Mouse (Mus musculus) midbrain, embryonic 12.5 days (tissue): ENCODE measurements around the gene Cav3. TPM values are rescaled to one million over a fixed set of nuclear protein-coding genes. Genes with fewer than 3 reads are reported as not detected.

Experiments
- ATAC-seq: fragments of 200-750 bp; cut with Nextera tagmentation; 2 replicates; pipeline ENCODE4 v1.8.0; 2017; ENCODE audit warnings: low read depth, moderate TSS enrichment, moderate library complexity; ENCODE audit not compliant: low FRiP score
- H3K27ac ChIP-seq: fragments of 300-500 bp; sonication (generic); replicated peaks from 2 replicates; pipeline ENCODE4 v1.5.1; 2016; ENCODE audit warnings: mild to moderate bottlenecking
- H3K27me3 ChIP-seq: fragments of 300-500 bp; sonication (generic); 2 replicates; pipeline ENCODE4 v1.6.1; 2016; ENCODE audit warnings: mild to moderate bottlenecking
- H3K36me3 ChIP-seq: fragments of 300-500 bp; sonication (generic); 2 replicates; pipeline ENCODE4 v1.6.1; 2016
- H3K4me1 ChIP-seq: fragments of 300-500 bp; sonication (generic); 2 replicates; pipeline ENCODE4 v1.6.1; 2016
- H3K4me2 ChIP-seq: fragments of 300-500 bp; sonication (generic); replicated peaks from 2 replicates; pipeline ENCODE4 v1.6.1; 2016; ENCODE audit warnings: mild to moderate bottlenecking, moderate library complexity
- H3K4me3 ChIP-seq: fragments of 300-500 bp; sonication (generic); 2 replicates; pipeline ENCODE4 v1.5.1; 2016; ENCODE audit warnings: mild to moderate bottlenecking
- H3K9ac ChIP-seq: fragments of 300-500 bp; sonication (generic); replicated peaks from 2 replicates; pipeline ENCODE4 v1.6.1; 2016; ENCODE audit warnings: mild to moderate bottlenecking, moderate library complexity
- H3K9me3 ChIP-seq: fragments of 300-500 bp; sonication (generic); 2 replicates; pipeline ENCODE4 v1.6.1; 2016; ENCODE audit warnings: mild to moderate bottlenecking
- WGBS: fragments of 180-500 bp; shearing (Covaris S2); methylation state at CpG from one replicate; pipeline ENCODE4 v1.1.7; 2016; 5-methylcytosine and 5-hydroxymethylcytosine counted together
- polyA plus RNA-seq: library from polyadenylated mRNA; unstranded; fragments of >200 nt; fragmentation: Nextera tagmentation; extraction: Ambion mirVana; gene quantifications from 2 replicates; pipeline ENCODE4 v1.2.1, GENCODE M21; 2016

The Cav3 gene
- not detected in 2 replicates for polyA plus RNA-seq

- 88% methylated on average over 12 of the region's 12 CpGs for WGBS
- Histone ChIP-seq H3K4me2 (no peak within 1 kb of the TSS), H3K36me3 (no peaks in the 10 kb centered on the region), H3K9me3 (no peaks in the 10 kb centered on the region), H3K27me3 (no peaks in the 10 kb centered on the region), H3K4me3 (no peak within 1 kb of the TSS), H3K9ac (no peak within 1 kb of the TSS), H3K4me1 (no peaks in the 10 kb centered on the region), H3K27ac (no peak within 1 kb of the TSS)
- no peak for ATAC-seq
Observed at GRCm38 (mm10) chr6:112459341-112459749, at the start of gene Cav3. TSS of gene Cav3 (plus strand) at chr6:112459505.

- H3K27me3 ChIP-seq = no peaks in the 10 kb centered on the region
- no peaks in the 10 kb centered on the region for H3K4me1 ChIP-seq
- no peak overlapping the region for H3K9ac ChIP-seq
- no peak for ATAC-seq
- H3K4me3 ChIP-seq = no peak overlapping the region
- no peak overlapping the region for H3K4me2 ChIP-seq
- peaks cover 6% of the 10 kb centered on the region; the same call in 1 of the 2 replicates for H3K9me3 ChIP-seq
- H3K27ac ChIP-seq = no peak overlapping the region
- WGBS = 82% methylated on average over 9 of the region's 9 CpGs
- H3K36me3 ChIP-seq = no peaks in the 10 kb centered on the region
Observed at GRCm38 (mm10) chr6:112419333-112419732, 40.0 kb upstream of the Cav3 start.

- ATAC-seq = no peak
Observed at GRCm38 (mm10) chr6:112420883-112421282, 38.4 kb upstream of the Cav3 start.

GRCm38 (mm10) chr6:112423746-112424501 is 35.4 kb upstream of the Cav3 start:
- H3K4me2 ChIP-seq = no peak overlapping the region
- no peak overlapping the region for H3K27ac ChIP-seq
- H3K9ac ChIP-seq = no peak overlapping the region
- H3K4me3 ChIP-seq = no peak overlapping the region
- no peak for ATAC-seq
- H3K27me3 ChIP-seq = no peaks in the 10 kb centered on the region
- peaks cover 6% of the 10 kb centered on the region; the same call in 1 of the 2 replicates for H3K9me3 ChIP-seq
- no peaks in the 10 kb centered on the region for H3K4me1 ChIP-seq
- no peaks in the 10 kb centered on the region for H3K36me3 ChIP-seq
- 88% methylated on average over 8 of the region's 8 CpGs for WGBS

More at GRCm38 (mm10) chr6:112420883-112421282, 38.4 kb upstream of the Cav3 start:
- no peak overlapping the region for H3K9ac ChIP-seq
- no peak overlapping the region for H3K4me3 ChIP-seq
- WGBS = 94% methylated on average over 1 of the region's 1 CpGs
- H3K4me1 ChIP-seq = no peaks in the 10 kb centered on the region
- H3K4me2 ChIP-seq = no peak overlapping the region
- H3K27ac ChIP-seq = no peak overlapping the region
- H3K36me3 ChIP-seq = no peaks in the 10 kb centered on the region
- H3K9me3 ChIP-seq = peaks cover 6% of the 10 kb centered on the region; the same call in 1 of the 2 replicates
- H3K27me3 ChIP-seq = no peaks in the 10 kb centered on the region

GRCm38 (mm10) chr6:112426018-112426732 is 33.1 kb upstream of the Cav3 start:
- Histone ChIP-seq H3K4me2 (no peak overlapping the region), H3K9ac (no peak overlapping the region), H3K27me3 (no peaks in the 10 kb centered on the region), H3K4me3 (no peak overlapping the region), H3K9me3 (peaks cover 6% of the 10 kb centered on the region; the same call in 1 of the 2 replicates), H3K27ac (no peak overlapping the region), H3K36me3 (no peaks in the 10 kb centered on the region), H3K4me1 (no peaks in the 10 kb centered on the region)
- WGBS = 83% methylated on average over 6 of the region's 6 CpGs
- ATAC-seq = no peak

- Histone ChIP-seq H3K9ac (no peak overlapping the region), H3K4me1 (no peaks in the 10 kb centered on the region), H3K27me3 (no peaks in the 10 kb centered on the region), H3K27ac (no peak overlapping the region), H3K9me3 (no peaks in the 10 kb centered on the region), H3K4me3 (no peak overlapping the region), H3K4me2 (no peak overlapping the region), H3K36me3 (no peaks in the 10 kb centered on the region)
- 88% methylated on average over 3 of the region's 3 CpGs for WGBS
- no peak for ATAC-seq
Observed at GRCm38 (mm10) chr6:112445675-112446074, 13.6 kb upstream of the Cav3 start.

- Histone ChIP-seq H3K36me3 (no peaks in the 10 kb centered on the region), H3K4me2 (no peak overlapping the region), H3K4me3 (no peak overlapping the region), H3K9me3 (no peaks in the 10 kb centered on the region), H3K9ac (no peak overlapping the region), H3K4me1 (no peaks in the 10 kb centered on the region), H3K27me3 (no peaks in the 10 kb centered on the region), H3K27ac (no peak overlapping the region)
- ATAC-seq = no peak
- WGBS = 91% methylated on average over 5 of the region's 5 CpGs
Observed at GRCm38 (mm10) chr6:112461459-112461858, 2.2 kb downstream of the Cav3 start.

GRCm38 (mm10) chr6:112463331-112463730 is 4.0 kb downstream of the Cav3 start:
- no peak overlapping the region for H3K27ac ChIP-seq
- no peak overlapping the region for H3K4me3 ChIP-seq
- H3K9ac ChIP-seq = no peak overlapping the region
- H3K4me1 ChIP-seq = no peaks in the 10 kb centered on the region
- H3K4me2 ChIP-seq = no peak overlapping the region
- H3K9me3 ChIP-seq = no peaks in the 10 kb centered on the region
- no peak for ATAC-seq
- H3K27me3 ChIP-seq = no peaks in the 10 kb centered on the region
- no peaks in the 10 kb centered on the region for H3K36me3 ChIP-seq
- 79% methylated on average over 6 of the region's 6 CpGs for WGBS

- H3K4me1 ChIP-seq = no peaks in the 10 kb centered on the region
- no peaks in the 10 kb centered on the region for H3K36me3 ChIP-seq
- no peak for ATAC-seq
- H3K27me3 ChIP-seq = no peaks in the 10 kb centered on the region
- no peak overlapping the region for H3K4me3 ChIP-seq
- no peak overlapping the region for H3K27ac ChIP-seq
- H3K9ac ChIP-seq = no peak overlapping the region
- no peak overlapping the region for H3K4me2 ChIP-seq
- 85% methylated on average over 3 of the region's 3 CpGs for WGBS
- no peaks in the 10 kb centered on the region for H3K9me3 ChIP-seq
Observed at GRCm38 (mm10) chr6:112465441-112465840, 6.1 kb downstream of the Cav3 start.

GRCm38 (mm10) chr6:112466001-112466400 is 6.7 kb downstream of the Cav3 start:
- Histone ChIP-seq H3K27ac (no peak overlapping the region), H3K4me2 (no peak overlapping the region), H3K9me3 (no peaks in the 10 kb centered on the region), H3K36me3 (no peaks in the 10 kb centered on the region), H3K4me3 (no peak overlapping the region), H3K4me1 (no peaks in the 10 kb centered on the region), H3K9ac (no peak overlapping the region), H3K27me3 (no peaks in the 10 kb centered on the region)
- no peak for ATAC-seq

- 95% methylated on average over 4 of the region's 4 CpGs for WGBS
- no peak for ATAC-seq
- Histone ChIP-seq H3K4me3 (no peak overlapping the region), H3K9ac (no peak overlapping the region), H3K27ac (no peak overlapping the region), H3K9me3 (no peaks in the 10 kb centered on the region), H3K27me3 (no peaks in the 10 kb centered on the region), H3K4me2 (no peak overlapping the region), H3K4me1 (no peaks in the 10 kb centered on the region), H3K36me3 (no peaks in the 10 kb centered on the region)
Observed at GRCm38 (mm10) chr6:112471644-112472043, 12.3 kb downstream of the Cav3 start.

- ATAC-seq = no peak
- WGBS = 56% methylated on average over 13 of the region's 13 CpGs
- no peak overlapping the region for H3K27ac ChIP-seq
- H3K4me3 ChIP-seq = no peak overlapping the region
- H3K4me1 ChIP-seq = no peaks in the 10 kb centered on the region
- H3K9me3 ChIP-seq = no peaks in the 10 kb centered on the region
- no peak overlapping the region for H3K4me2 ChIP-seq
- H3K27me3 ChIP-seq = peaks cover 13% of the 10 kb centered on the region
- H3K36me3 ChIP-seq = no peaks in the 10 kb centered on the region
- H3K9ac ChIP-seq = no peak overlapping the region
Observed at GRCm38 (mm10) chr6:112479861-112480260, 20.6 kb downstream of the Cav3 start.
